Mouse (Mus musculus): ENCODE results near the gene Olfr457.

- no peak for TF ChIP-seq CTCF (IDR thresholded peaks at IDR 0.05; ENCODE audit: borderline replicate concordance, control insufficient read depth, extremely low read depth, insufficient read depth, low read length, poor library complexity)
- no peak for TF ChIP-seq POLR2A (IDR thresholded peaks at IDR 0.05; ENCODE audit: control insufficient read depth, extremely low read depth, insufficient read depth, low read length, poor library complexity)
Observed at GRCm38 (mm10) chr6:42424472-42424871, 51.7 kb downstream of the Olfr457 start.
